Mouse (Mus musculus): ENCODE results near the gene Slc45a2. TPM values are rescaled to one million over a fixed set of nuclear protein-coding genes. Genes with fewer than 3 reads are reported as not detected.

Slc45a2 gene
- polyA plus RNA-seq, 1 experiment: 0.04 TPM

DNA sequence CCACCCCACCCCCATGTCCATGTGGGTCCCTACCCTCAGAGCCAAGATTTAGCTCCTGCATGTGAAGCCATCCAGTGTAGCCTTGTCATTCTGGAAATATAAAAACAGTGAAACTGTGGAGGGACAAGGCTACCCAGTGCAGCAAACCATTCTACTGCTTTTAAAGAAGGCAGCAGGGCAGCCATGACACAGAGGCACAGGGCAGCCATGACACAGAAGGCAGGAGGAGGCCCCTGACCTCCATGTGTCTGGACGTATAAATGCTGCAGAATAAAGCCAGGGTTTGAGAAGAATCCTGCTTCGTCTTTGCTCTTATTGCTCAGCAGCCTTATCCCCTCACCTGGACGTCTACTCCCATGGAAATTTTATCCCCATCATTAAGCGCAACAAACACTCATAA lies 3.3 kb downstream of the Slc45a2 start:
- DNase-seq (ENCODE audit: low spot score): no peak

DNA sequence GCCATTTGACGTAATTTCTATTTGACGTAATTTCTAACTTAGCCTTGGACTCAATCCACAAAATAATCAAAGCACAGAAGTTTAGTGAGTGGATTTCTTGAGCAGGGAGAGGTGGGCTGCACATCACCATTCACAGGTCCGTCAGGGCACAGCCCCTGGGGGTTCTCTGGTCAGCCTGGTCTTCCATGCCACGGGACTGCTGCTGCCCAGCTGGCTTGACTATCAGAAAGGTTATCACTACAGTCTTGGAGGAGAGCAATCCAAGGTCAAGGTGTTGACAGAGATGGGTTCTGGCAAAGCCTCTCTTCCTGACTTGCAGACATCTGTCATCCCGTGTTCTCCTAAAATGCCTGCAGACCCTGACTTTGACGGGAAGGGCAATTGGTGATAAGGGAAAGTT lies 4.1 kb downstream of the Slc45a2 start:
- no peak for DNase-seq (ENCODE audit: low spot score)

DNA sequence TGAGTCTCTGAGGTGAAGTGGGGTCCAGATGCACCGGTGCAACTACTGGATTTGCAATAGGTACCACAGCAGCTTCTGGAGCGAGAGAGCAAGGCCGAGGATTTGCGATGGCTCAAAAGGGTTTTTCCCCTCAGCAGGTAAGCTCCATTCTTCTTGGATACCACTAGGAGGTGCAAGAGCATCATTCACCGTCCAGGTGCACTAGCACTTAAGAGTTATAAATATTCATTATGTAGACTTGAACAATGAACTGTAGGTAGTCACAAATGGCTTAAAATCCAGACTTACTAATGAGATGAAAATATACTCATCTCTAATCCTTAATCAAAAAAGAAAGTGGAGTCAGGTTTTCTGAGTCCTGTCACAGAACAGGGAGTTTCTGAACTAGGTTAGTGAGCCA lies 8.2 kb downstream of the Slc45a2 start:
- DNase-seq (ENCODE audit: low spot score): no peak

DNA sequence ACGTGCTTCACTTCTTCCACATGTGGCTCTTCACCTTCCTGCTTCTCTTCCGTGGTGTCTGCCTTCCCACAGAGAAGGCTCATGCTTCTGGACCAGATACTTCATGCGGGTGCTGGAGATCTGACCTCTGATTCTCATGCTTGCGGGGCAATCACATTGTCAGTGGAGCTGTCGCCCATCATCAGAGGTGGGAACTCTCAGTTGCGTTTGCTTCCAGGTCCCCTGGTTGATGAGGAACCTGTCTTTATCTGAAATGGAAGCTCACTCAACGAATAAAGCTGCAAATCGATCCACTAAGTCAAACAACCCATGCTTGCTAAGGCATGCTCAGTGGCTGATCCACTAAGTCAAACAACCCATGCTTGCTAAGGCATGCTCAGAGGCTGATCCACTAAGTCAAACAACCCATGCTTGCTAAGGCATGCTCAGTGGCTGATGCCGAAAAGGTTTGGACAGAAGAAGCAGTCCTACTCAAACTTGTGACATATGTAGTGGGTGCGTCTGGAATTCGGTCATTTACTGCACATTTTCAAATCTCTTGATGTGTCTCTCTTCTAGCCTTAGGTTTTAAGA lies 10.5 kb downstream of the Slc45a2 start:
- no peak for DNase-seq (ENCODE audit: low spot score)

DNA sequence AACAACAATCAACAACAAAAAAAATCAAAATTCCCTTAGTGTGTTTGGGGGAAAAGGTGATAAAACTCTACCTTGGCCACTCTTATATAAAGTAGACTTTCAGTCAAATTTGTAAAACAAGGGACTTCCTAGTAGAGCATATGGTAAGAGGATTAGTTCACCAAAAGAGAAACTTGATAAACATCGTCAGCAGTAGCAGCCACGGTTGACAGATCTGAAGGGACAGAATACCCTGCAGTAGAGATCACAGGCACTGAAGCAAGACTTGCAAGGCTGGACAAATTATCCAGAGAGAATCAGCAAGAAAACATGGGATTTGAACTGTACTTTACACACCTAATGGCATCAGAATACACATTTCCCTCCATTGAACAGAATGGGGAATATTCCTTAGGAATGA lies 14.4 kb downstream of the Slc45a2 start:
- no peak for DNase-seq (ENCODE audit: low spot score)

DNA sequence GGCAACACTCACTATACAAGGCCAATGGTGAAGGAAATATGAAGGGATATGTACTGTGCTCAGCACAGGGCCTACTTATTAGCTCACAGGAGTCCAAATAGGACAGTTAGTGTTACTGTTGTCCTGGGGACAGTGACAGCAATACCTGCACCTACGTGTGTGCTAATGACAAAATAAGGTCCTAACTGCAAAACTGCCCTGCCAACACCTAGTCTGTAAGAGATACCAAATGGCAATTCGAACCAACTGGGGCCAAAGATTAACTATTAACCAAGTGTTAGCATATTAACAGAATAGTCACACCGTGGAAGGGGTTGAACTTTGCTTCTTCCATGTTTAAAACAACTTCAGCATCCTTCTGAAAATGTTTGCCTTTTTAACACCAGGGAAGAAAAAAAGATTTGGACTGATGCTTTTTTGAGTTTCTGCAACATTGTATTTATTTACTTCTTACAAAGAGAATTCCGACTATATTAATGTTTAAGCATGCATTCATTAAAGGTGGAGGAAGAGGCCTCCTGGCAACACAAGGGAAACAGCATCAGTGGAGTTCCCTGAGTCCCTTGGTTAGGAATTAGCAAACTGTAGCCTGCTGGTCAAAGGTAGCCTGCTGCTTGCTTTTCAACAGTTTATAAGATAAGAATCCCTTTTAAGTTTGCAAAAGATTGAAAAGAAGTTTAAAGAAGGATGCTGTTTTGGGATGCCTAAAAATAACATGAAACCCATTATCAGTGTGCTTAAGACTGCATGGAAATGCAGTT lies 26.5 kb downstream of the Slc45a2 start:
- DNase-seq (ENCODE audit: low spot score): no peak

DNA sequence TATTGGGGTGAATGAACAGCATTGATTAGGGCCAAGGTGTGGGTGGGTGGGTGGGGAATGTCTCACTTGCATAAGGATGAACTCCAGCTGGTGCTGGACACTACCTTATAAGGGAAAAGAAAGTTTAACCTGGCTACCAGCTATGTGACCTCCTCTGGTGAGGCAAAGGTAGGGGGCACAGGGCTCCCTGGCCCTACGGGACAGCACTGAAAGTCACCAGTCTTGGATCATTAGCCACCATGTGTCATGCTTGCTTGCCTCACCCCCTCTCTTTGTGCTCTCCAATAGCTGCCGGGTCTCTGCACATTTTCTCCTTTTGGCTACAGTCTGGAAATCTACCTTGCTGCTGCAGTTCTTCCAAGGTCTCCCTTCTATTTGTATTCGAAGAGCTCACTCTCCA lies 29.7 kb downstream of the Slc45a2 start:
- DNase-seq (ENCODE audit: low spot score): no peak

DNA sequence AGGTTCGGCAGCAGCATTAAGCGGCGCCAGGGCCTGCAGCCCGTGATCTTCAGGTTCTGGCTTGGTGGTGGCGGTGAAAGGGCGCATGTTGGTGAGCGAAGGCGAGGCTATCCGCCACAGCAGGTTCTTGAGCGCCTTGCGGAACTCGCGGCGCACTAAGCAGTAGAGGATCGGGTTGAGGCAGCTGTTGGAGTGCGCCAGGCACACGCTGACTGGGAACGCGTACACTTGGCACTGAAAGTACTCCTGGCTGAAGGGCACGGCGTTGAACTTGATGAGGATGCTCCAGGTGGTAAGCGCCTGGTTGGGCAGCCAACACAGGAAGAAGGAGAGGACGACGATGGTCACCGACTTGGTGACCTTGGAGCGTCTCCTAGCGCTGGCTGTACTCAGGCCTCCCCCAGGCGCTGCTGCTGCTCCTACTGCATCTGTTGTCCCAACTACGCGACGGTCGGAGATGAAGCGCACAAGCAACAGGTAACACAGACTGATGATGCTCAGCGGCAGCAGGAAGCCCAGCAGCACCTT lies 35.5 kb downstream of the Slc45a2 start:
- DNase-seq (ENCODE audit: low spot score): no peak

DNA sequence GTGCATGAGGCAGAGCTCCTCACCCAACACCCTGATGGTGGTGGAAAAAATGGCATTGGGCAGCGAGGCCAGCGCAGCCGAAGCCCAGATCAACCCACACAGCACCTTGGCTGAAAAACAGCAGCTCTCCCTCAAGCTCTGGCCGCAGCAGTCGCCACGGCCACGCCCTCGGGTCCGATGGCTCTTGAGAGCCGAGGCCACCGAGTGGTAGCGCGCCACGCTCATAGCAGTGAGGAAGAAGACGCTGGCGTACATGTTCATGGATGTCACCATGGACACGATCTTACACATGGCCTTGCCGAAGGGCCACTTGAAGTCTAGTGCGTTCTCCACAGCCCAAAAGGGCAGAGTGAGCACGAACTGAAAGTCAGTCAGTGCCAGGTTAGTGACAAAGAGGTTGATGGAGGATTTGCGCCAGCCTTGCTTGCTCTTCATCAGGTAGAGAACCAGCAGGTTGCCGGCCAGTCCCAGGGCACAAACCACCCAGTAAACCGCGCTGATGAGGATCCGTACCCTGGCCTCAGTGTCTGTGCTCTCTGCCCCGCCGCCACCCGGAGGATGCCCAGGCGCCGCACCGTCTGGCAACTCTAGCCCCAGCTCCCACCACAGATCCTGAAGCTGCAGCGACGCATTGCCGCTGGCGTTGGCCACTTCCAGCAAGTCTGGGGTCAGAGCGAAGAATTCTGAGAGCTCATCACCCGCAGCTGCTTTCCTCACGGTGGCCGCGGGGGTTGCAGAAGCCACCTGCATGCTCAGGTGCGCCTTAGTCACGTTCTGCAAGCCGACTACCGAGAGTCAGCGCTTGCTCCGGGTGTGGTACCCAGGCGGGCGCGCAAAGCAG lies 36.2 kb downstream of the Slc45a2 start:
- DNase-seq (ENCODE audit: low spot score): no peak

DNA sequence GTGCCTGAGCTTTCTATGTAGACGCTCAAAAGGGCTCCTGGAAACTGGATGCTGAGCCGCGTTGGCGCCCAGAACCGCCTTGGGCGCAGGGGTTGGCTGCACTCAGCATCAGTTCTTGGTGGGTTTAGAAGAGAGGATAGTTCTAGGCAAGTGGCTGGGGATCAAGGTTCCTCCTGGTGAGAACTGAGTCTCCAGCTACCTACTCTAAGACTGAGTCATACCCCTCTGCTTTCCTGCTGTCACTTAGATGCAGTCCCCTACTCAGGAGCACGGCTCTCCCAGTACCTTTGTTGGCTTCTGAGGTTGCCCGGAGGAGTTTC lies 36.8 kb downstream of the Slc45a2 start:
- DNase-seq (ENCODE audit: low spot score): no peak

DNA sequence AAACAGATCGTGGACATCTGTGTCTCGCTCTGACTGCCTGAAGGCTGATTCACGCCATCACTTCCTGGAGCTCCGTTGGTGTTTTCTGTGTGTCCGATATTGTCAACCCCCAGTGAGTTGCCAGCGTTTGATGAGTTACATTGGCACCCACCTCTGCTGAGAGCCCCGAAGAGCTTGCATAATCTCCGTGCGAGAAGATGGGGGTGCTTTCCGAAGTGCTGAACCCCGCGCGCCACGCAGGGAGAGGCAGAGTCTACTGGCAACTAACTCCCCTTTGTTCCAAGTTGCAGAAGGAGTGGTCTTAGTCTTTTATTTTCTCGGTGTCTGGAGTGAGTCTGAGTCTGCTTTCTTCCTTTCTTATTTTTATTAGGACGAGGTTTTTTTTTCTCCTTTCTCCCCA lies 37.2 kb downstream of the Slc45a2 start, which contains the start of gene Rxfp3:
Gene Rxfp3, minus strand, starts transcription at position 281 of the 400 bp plus-strand sequence.
- DNase-seq (ENCODE audit: low spot score): no peak

DNA sequence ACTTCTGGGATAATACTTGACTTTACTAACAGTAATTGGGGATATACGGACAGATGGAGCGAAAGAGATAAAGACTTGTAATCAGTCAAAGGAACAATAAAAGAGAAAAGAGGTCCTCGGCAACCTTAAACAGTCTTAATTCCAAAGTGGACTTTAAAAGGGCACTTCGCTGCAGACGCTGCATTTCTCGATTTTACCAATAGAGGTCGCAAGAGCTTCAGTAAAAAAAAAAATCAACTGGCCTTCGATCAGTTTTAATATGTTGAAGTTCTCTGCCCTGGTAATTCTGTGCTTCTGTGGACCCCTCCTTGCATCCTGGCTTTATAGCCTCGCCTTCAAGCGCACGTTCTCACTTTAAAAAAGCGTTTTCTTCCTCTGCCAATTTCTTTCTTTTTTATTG lies 38.0 kb downstream of the Slc45a2 start:
- DNase-seq (ENCODE audit: low spot score): no peak

DNA sequence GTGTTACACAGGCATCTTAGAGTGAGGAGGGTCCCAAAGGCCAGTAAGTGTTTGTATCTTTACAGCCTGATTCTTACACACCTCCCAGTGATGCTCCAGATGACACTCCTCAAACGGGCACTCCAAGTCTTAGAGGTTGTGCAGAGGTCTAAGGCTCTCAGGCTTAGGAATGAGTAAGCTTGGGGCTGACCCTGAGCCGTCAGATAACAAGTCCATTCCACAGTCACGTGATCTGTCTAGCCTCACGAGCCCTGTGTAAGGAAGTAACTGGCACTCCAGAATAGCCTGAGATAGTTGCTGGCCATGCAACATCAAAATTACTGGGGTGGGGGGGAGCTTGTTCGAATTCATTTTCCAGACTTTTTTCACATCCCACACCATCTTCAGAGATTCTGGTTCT lies 39.5 kb downstream of the Slc45a2 start:
- no peak for DNase-seq (ENCODE audit: low spot score)

DNA sequence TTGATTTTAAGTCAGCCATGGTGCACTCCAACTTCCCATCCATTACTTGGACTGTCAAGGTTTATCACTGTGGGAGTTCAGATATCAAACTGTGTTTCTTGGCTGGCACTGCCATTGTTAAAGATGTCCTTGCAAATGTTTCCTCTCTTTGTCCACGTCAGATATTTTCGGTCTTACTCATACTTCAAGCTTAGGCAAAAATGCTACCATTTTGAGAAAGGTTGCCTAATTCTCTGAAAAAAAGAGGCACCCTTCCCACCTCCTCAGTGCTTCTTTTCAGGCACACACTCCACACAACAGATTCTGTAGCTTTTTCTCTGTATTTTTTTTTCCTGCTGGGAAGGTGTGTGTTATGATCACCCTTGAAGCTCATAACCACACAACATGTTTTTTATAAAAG lies 40.7 kb downstream of the Slc45a2 start:
- no peak for DNase-seq (ENCODE audit: low spot score)

DNA sequence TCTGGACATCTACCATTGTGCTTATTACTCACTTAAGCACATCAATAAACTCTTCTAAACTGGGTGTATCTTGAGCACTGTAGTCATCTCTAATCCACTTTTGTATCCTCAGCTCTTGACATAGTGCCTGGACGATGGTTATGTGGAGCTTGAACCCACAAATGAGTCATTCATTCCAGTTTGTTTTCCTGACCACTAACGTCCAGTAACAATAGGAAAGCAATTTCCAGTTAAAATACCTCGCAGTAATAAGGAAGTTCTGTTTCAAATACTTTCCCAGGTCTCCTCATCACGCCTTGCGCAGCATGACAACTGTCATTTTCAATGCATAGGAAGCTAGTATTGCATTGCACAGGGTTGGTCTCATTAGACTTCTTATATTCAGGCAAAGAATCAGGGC lies 42.3 kb downstream of the Slc45a2 start:
- DNase-seq (ENCODE audit: low spot score): no peak

DNA sequence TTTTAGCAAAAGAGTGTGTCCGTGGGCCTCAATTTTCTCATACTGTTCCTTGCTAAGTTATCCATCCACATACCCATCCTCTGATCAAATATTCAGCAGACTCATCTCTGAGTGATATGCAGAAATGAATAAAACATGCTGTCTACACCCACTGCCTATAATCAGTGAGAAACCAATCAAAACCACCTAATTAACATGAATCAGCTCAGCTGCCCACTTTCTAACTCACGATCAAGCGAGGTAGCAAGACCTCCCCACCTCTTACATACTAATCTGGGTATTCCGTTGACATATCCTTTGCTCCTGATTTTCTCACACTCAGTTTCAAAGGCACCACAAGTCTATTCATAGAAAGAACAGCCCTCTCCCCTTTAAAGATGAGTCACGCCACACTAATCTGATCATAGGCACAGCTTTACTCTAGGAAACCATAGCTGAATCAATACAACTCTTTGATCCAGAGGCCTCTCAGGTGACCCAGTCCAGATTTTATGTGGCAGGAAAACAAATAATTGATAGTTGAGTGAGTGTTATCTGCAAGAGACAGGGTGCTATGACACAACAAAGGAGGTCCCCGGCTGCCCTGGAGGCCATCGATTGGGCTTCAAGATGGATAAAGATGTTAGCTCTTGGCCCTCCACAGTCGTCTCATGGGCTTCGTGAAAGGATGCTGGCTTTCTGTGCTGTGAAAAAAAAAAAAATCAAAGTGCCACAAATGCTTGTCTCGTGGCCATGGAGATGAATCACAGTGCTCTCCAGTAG lies 53.3 kb downstream of the Slc45a2 start:
- no peak for DNase-seq (ENCODE audit: low spot score)

DNA sequence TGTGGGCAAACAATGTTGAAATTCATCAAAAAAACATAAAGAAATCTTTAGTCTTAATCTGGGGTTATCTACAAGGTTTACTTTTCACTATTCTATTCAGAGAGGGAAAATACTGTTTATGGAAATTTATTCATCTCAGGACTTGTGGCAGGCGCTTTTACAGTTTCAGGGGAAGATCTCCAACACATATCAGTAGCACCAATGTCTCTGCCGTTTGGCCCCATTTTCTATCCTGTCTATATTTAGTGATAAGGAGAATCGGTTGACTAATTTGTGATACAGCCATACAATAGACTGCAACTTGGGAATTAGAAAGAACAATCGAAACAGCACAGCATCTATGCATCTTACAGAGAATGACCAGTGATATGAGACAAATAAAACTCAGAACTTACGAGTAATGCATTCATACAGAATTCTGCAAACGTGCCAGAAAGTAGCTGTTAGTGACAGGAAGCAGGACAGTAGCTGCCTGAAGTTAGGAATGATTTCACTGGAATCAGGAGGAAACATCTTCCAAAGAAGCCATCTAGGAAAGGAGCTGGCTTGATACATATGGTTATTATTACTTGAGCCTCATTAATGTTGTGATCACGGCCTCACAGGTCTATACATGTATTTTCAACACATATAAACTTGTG lies 54.0 kb downstream of the Slc45a2 start:
- no peak for DNase-seq (ENCODE audit: low spot score)

DNA sequence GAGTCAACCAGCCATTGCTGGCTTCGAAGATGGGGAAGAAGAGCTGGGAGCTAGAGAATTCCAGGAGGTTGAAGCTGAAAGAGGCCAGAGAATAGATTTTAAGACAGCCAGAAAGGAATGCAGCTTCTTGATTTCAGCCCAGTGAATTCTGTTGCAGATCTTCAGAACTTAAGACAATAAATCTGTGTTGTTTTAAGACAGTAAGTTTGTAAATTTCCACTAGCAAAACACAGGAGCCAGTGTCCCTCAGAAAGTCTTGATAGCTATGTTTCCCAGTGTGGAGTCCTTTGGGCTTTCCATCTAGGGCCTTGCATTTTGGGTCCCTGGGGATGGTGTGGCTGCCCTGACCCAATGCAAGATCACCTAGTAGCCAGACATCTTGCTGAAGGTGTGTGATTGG lies 62.4 kb downstream of the Slc45a2 start:
- DNase-seq (ENCODE audit: low spot score): no peak

DNA sequence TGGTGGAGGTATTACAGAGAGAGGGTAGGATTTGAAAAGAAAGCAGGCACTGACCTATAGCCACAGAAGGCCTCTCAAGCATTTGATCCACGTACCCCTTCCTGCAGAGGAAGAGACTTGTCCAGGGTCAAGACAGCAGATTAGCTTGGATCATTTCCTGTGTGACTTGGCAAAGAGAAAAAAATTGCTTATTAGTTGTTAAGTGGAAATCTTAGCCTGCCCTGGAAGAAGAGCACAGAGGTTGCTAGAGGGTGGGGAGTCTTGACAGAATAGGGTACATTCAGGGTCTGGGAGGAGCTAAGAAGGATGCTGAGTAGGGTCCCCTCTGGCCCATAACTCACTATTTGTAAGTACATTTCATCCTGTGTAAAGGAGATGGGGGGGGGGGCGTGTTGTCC lies 63.6 kb downstream of the Slc45a2 start:
- no peak for DNase-seq (ENCODE audit: low spot score)

DNA sequence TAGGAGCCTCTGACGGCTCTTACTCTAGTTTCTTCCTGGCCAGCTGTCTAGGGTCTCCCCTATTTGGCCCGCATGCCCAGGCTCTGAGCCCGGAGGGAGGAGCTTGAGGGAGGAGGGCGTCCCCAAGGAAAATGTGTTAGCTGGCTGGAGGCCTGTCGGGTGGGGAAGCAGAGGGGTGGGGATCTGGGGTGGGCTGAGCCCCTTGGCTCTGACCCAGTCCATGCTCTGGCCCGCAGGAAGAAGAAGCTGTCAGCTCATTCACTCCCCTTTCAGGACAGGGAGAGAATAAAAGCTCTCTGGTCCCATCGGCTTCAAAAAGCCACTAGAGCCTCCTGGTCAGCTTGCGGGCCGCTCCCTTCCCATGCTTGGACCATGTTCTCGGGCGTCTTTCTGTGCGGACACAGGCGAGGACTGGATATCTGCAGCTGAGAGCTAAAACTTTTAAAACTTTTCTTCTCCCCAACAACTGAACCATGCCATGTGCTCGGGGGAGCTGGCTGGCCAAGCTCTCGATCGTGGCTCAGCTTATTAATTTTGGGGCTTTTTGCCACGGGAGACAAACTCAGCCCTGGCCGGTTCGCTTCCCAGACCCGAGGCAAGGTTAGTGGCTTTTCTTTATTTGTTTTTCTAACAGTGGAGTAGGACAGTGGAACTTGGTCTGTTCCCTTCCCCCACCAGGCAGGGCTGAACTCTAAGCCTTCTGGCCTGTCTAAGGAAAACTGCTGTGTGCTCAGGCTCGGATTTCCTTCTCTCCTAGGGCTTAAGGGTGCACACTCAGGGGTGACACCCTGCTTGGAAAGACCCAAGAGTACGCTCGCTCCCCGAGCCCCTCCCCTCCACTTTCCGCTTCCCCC lies 64.3 kb downstream of the Slc45a2 start, which contains the start of gene Adamts12:
Gene Adamts12, plus strand, starts transcription at position 233 of the 854 bp plus-strand sequence.
- peak; percentile 32 for DNase-seq (ENCODE audit: low spot score)
